Mouse (Mus musculus): ENCODE measurements around the gene Plek.
"Not testable (repeated sequence)": the region's sequence is repeated elsewhere in the genome, so short reads cannot be mapped to it uniquely, and the experiment has no call there.

The Plek gene

GRCm38 (mm10) chr11:17051545-17052475 lies at the start of gene Plek, which contains the start of gene Cnrip1:
Plek (minus strand) TSS chr11:17052381.
Cnrip1 (plus strand) TSS chr11:17051586.
- in situ Hi-C loops (cut with MboI; ENCODE audit: unreplicated experiment in 2 of 2), result no loop called here

GRCm38 (mm10) chr11:17086106-17086505 lies 33.9 kb upstream of the Plek start:
- in situ Hi-C loops (cut with MboI; ENCODE audit: unreplicated experiment in 2 of 2), result no loop called here

- in situ Hi-C loops (cut with MboI; ENCODE audit: unreplicated experiment in 2 of 2), result no loop called here
Observed at GRCm38 (mm10) chr11:17083866-17084265, 31.7 kb upstream of the Plek start.

- in situ Hi-C loops (cut with MboI; ENCODE audit: unreplicated experiment in 2 of 2), result no loop called here
Observed at GRCm38 (mm10) chr11:17083455-17083854, 31.3 kb upstream of the Plek start.

GRCm38 (mm10) chr11:17082953-17083352 lies 30.8 kb upstream of the Plek start:
- in situ Hi-C loops (cut with MboI; ENCODE audit: unreplicated experiment in 2 of 2), result no loop called here

- in situ Hi-C loops (cut with MboI; ENCODE audit: unreplicated experiment in 2 of 2), result no loop called here
Observed at GRCm38 (mm10) chr11:17082086-17082485, 29.9 kb upstream of the Plek start.

GRCm38 (mm10) chr11:17075656-17076055 lies 23.5 kb upstream of the Plek start:
- in situ Hi-C loops (cut with MboI; ENCODE audit: unreplicated experiment in 2 of 2), result no loop called here

GRCm38 (mm10) chr11:17069360-17069759 lies 17.2 kb upstream of the Plek start:
- in situ Hi-C loops (cut with MboI; ENCODE audit: unreplicated experiment in 2 of 2), result not testable (repeated sequence)

GRCm38 (mm10) chr11:17052476-17053049 lies 382 bp upstream of the Plek start:
- in situ Hi-C loops (cut with MboI; ENCODE audit: unreplicated experiment in 2 of 2), result no loop called here

GRCm38 (mm10) chr11:17045806-17046205 lies 6.4 kb downstream of the Plek start:
- in situ Hi-C loops (cut with MboI; ENCODE audit: unreplicated experiment in 2 of 2), result no loop called here

GRCm38 (mm10) chr11:17023984-17024383 lies 28.2 kb downstream of the Plek start:
- in situ Hi-C loops (cut with MboI; ENCODE audit: unreplicated experiment in 2 of 2), result no loop called here

GRCm38 (mm10) chr11:17023206-17023605 lies 29.0 kb downstream of the Plek start:
- in situ Hi-C loops (cut with MboI; ENCODE audit: unreplicated experiment in 2 of 2), result no loop called here

GRCm38 (mm10) chr11:17019328-17019727 lies 32.9 kb downstream of the Plek start:
- in situ Hi-C loops (cut with MboI; ENCODE audit: unreplicated experiment in 2 of 2), result no loop called here

- in situ Hi-C loops (cut with MboI; ENCODE audit: unreplicated experiment in 2 of 2), result loop anchor here (5.0 kb wide), 1 partner anchor 486 kb away; no protein-coding TSS in a partner anchor
Observed at GRCm38 (mm10) chr11:17012948-17013347, 39.2 kb downstream of the Plek start.

GRCm38 (mm10) chr11:17008498-17008941 lies 43.7 kb downstream of the Plek start:
- in situ Hi-C loops (cut with MboI; ENCODE audit: unreplicated experiment in 2 of 2), result no loop called here

- in situ Hi-C loops (cut with MboI; ENCODE audit: unreplicated experiment in 2 of 2), result no loop called here
Observed at GRCm38 (mm10) chr11:17007517-17008173, 44.5 kb downstream of the Plek start.

- in situ Hi-C loops (cut with MboI; ENCODE audit: unreplicated experiment in 2 of 2), result not testable (repeated sequence)
Observed at GRCm38 (mm10) chr11:17006526-17006925, 45.7 kb downstream of the Plek start.

- in situ Hi-C loops (cut with MboI; ENCODE audit: unreplicated experiment in 2 of 2), result loop anchor here (5.0 kb wide), 1 partner anchor 38 kb away; no protein-coding TSS in a partner anchor
Observed at GRCm38 (mm10) chr11:17004899-17005846, 47.0 kb downstream of the Plek start.

- in situ Hi-C loops (cut with MboI; ENCODE audit: unreplicated experiment in 2 of 2), result loop anchor here (5.0 kb wide), 1 partner anchor 36 kb away; no protein-coding TSS in a partner anchor
Observed at GRCm38 (mm10) chr11:17003757-17004156, 48.4 kb downstream of the Plek start.

Measured in v-Abl transformed pro-B cells (cell line).